Mouse (Mus musculus) small intestine, adult 2 months (tissue): ENCODE measurements around the gene Cit.

ENCODE experiments used
- CTCF ChIP-seq: fragments of 200-500 bp; IDR thresholded peaks from 2 replicates; pipeline ENCODE4 v1.5.1; 2012; ENCODE audit warnings: low read depth, mild to moderate bottlenecking, control low read depth, inconsistent platforms, low read length, moderate library complexity, mixed read lengths; ENCODE audit not compliant: insufficient replicate concordance, insufficient read length; ENCODE audit errors: extremely low read depth
- POLR2A ChIP-seq: fragments of 200-500 bp; IDR thresholded peaks from 2 replicates; pipeline ENCODE4 v1.6.1; 2012; ENCODE audit warnings: low read depth, mild to moderate bottlenecking, control low read depth, inconsistent platforms, low read length, moderate library complexity

- TF ChIP-seq POLR2A (no peak), CTCF (no peak)
Measured at GRCm38 (mm10) chr5:115812262-115812661, 32.8 kb upstream of the Cit start.
